Mouse (Mus musculus) forebrain, postnatal 0 days (tissue): ENCODE results near the gene AU022751. TPM values are rescaled to one million over a fixed set of nuclear protein-coding genes. Genes with fewer than 3 reads are reported as not detected.
"Not testable (repeated sequence)": the region's sequence is repeated elsewhere in the genome, so short reads cannot be mapped to it uniquely, and the experiment has no call there.

Experiments used
- ATAC-seq: fragments of 200-750 bp; cut with Nextera tagmentation; 2 replicates; pipeline ENCODE4 v1.8.0; 2017; ENCODE audit warnings: mild to moderate bottlenecking, moderate library complexity
- DNase-seq: peaks from one replicate; pipeline ENCODE4 v3.0.0-alpha.2; 2015
- H3K27ac ChIP-seq: fragments of 300-500 bp; sonication (generic); 2 replicates; pipeline ENCODE4 v1.5.1; 2014; ENCODE audit warnings: low read depth, mild to moderate bottlenecking, antibody characterized with exemption, low read length, moderate library complexity, mixed read lengths
- H3K27me3 ChIP-seq: fragments of 300-500 bp; sonication (generic); 2 replicates; pipeline ENCODE4 v1.6.1; 2014; ENCODE audit warnings: mild to moderate bottlenecking, low read length, mixed read lengths; ENCODE audit not compliant: insufficient read depth
- H3K36me3 ChIP-seq: fragments of 300-500 bp; sonication (generic); 2 replicates; pipeline ENCODE4 v1.6.1; 2014; ENCODE audit warnings: mild to moderate bottlenecking, moderate library complexity; ENCODE audit not compliant: insufficient read depth
- H3K4me1 ChIP-seq: fragments of 300-500 bp; sonication (generic); 2 replicates; pipeline ENCODE4 v1.6.1; 2014; ENCODE audit warnings: antibody characterized with exemption; ENCODE audit not compliant: insufficient read depth
- H3K4me2 ChIP-seq: fragments of 300-500 bp; sonication (generic); 2 replicates; pipeline ENCODE4 v1.6.1; 2014; ENCODE audit warnings: low read depth, mild to moderate bottlenecking, moderate library complexity
- H3K4me3 ChIP-seq: fragments of 300-500 bp; sonication (generic); 2 replicates; pipeline ENCODE4 v1.5.1; 2014; ENCODE audit warnings: low read depth, low read length, mixed read lengths
- H3K9ac ChIP-seq: fragments of 300-500 bp; sonication (generic); 2 replicates; pipeline ENCODE4 v1.6.1; 2014; ENCODE audit warnings: mild to moderate bottlenecking
- H3K9me3 ChIP-seq: fragments of 300-500 bp; sonication (generic); 2 replicates; pipeline ENCODE4 v1.6.1; 2016; ENCODE audit warnings: low read length
- CTCF ChIP-seq: sonication (generic); IDR thresholded peaks from 2 replicates; pipeline ENCODE4 v1.5.1; 2016; ENCODE audit warnings: antibody characterized with exemption, control low read depth, low read depth
- WGBS: fragments of 180-500 bp; shearing (Covaris S2); extraction: QIAGEN DNeasy Blood & Tissue Kit; methylation state at CpG from one replicate; pipeline ENCODE4 v1.1.7; 2014; 5-methylcytosine and 5-hydroxymethylcytosine counted together
- microRNA-seq, 2 experiments: library from miRNA; unstranded; fragments of <30 nt; microRNA quantifications; one replicate each; pipeline ENCODE4; 2016
- polyA plus RNA-seq: library from polyadenylated mRNA; unstranded; fragments of >200 nt; fragmentation: Nextera tagmentation; extraction: Ambion mirVana; gene quantifications from 2 replicates; pipeline ENCODE4 v1.2.1, GENCODE M21; 2015
- total RNA-seq: library from RNA; depleted of rRNA; stranded (reverse); fragments of >200 nt; gene quantifications from 2 replicates; pipeline ENCODE4 v1.2.3, GENCODE M21; 2014; rRNA removed

Gene AU022751
- total RNA-seq (0.62 and 0.95 TPM in 2 replicates), polyA plus RNA-seq (not detected in 2 replicates)

- no peak for ATAC-seq
- DNase-seq: no peak
Observed at GRCm38 (mm10) chrX:6082954-6083680, at the start of gene AU022751. TSS of gene AU022751 (minus strand) at chrX:6083419.

GRCm38 (mm10) chrX:6091996-6092757, 9.0 kb upstream of the AU022751 start:
- Histone ChIP-seq H3K4me2 (peak overlapping the region; percentile 50), H3K27me3 (no peaks in the 10 kb centered on the region), H3K9ac (peak overlapping the region; percentile 59), H3K27ac (peak overlapping the region; percentile 62), H3K36me3 (no peaks in the 10 kb centered on the region), H3K9me3 (no peaks in the 10 kb centered on the region), H3K4me1 (no peaks in the 10 kb centered on the region), H3K4me3 (peak overlapping the region; percentile 45)
- peak; percentile 52 for TF ChIP-seq CTCF
- WGBS: 23% methylated on average over 30 of the region's 30 CpGs
- ATAC-seq (peak; percentile 97), DNase-seq (peak; percentile 75)

More at GRCm38 (mm10) chrX:6082954-6083680, at the start of gene AU022751:
- no peaks in the 10 kb centered on the region for H3K36me3 ChIP-seq
- no peak for TF ChIP-seq CTCF
- H3K4me2 ChIP-seq: no peak within 1 kb of the TSS
- no peaks in the 10 kb centered on the region for H3K4me1 ChIP-seq
- H3K27ac ChIP-seq: no peak within 1 kb of the TSS
- 92% methylated on average over 39 of the region's 39 CpGs for WGBS
- H3K9me3 ChIP-seq: peaks cover 11% of the 10 kb centered on the region; the same call in 1 of the 2 replicates
- no peak within 1 kb of the TSS for H3K4me3 ChIP-seq
- no peak within 1 kb of the TSS for H3K9ac ChIP-seq
- no peaks in the 10 kb centered on the region for H3K27me3 ChIP-seq

- peak; percentile 58 for DNase-seq
- Histone ChIP-seq H3K4me3 (peak overlapping the region; percentile 45), H3K9me3 (no peaks in the 10 kb centered on the region), H3K36me3 (no peaks in the 10 kb centered on the region), H3K27me3 (no peaks in the 10 kb centered on the region), H3K4me1 (no peaks in the 10 kb centered on the region), H3K4me2 (peak overlapping the region; percentile 50), H3K9ac (peak overlapping the region; percentile 59), H3K27ac (peak overlapping the region; percentile 62; the same call in 1 of the 2 replicates)
- no peak for TF ChIP-seq CTCF
- peak; percentile 84 for ATAC-seq
- 30% methylated on average over 12 of the region's 12 CpGs for WGBS
Observed at GRCm38 (mm10) chrX:6091547-6091946, 8.3 kb upstream of the AU022751 start.

- no peak for TF ChIP-seq CTCF
- DNase-seq (no peak), ATAC-seq (no peak)
- H3K4me3 ChIP-seq: no peak overlapping the region
- H3K27ac ChIP-seq: no peak overlapping the region
- no peaks in the 10 kb centered on the region for H3K9me3 ChIP-seq
- no peaks in the 10 kb centered on the region for H3K27me3 ChIP-seq
- no peak overlapping the region for H3K4me2 ChIP-seq
- WGBS: 87% methylated on average over 1 of the region's 1 CpGs
- no peaks in the 10 kb centered on the region for H3K4me1 ChIP-seq
- H3K36me3 ChIP-seq: no peaks in the 10 kb centered on the region
- no peak overlapping the region for H3K9ac ChIP-seq
Observed at GRCm38 (mm10) chrX:6061563-6061962, 21.7 kb downstream of the AU022751 start.

- not testable (repeated sequence) for DNase-seq, H3K9ac ChIP-seq, H3K27me3 ChIP-seq, H3K9me3 ChIP-seq, H3K4me1 ChIP-seq, H3K36me3 ChIP-seq, H3K27ac ChIP-seq
- Histone ChIP-seq H3K4me3 (peak overlapping the region; percentile 35), H3K4me2 (peak overlapping the region; percentile 42)
- ATAC-seq: peak; percentile 62
- WGBS: 26% methylated on average over 3 of the region's 60 CpGs
Observed at GRCm38 (mm10) chrX:6047936-6048614, 35.1 kb downstream of the AU022751 start.

GRCm38 (mm10) chrX:6047066-6047935, 35.9 kb downstream of the AU022751 start, which contains the start of gene Nudt11:
TSS of gene Nudt11 (plus strand) at chrX:6047453.
- peak; percentile 89 for ATAC-seq
- not testable (repeated sequence) for H3K27me3 ChIP-seq, H3K36me3 ChIP-seq, H3K27ac ChIP-seq, H3K9ac ChIP-seq, DNase-seq, H3K9me3 ChIP-seq, H3K4me1 ChIP-seq
- Histone ChIP-seq H3K4me3 (peak within 1 kb of the TSS; percentile 35), H3K4me2 (peak within 1 kb of the TSS; percentile 42)
- WGBS: 44% methylated on average over 10 of the region's 121 CpGs

Small RNA genes within 50 kb of the gene (microRNA-seq; reads per million reads assigned to microRNA genes)
- 0 reads per million in 2 experiments for gene Gm27360

Other genes starting within 250 kb of the AU022751 start
- gene Nudt11, start 36.0 kb downstream of the AU022751 start, total RNA-seq: 74.3 and 86.4 TPM in 2 replicates
- gene Nudt11, start 36.0 kb downstream of the AU022751 start, polyA plus RNA-seq: 23.4 and 25.5 TPM in 2 replicates
- 61.2 and 66.7 TPM in 2 replicates for gene Nudt10, start 89.6 kb upstream of the AU022751 start, total RNA-seq
- gene Nudt10, start 89.6 kb upstream of the AU022751 start, polyA plus RNA-seq: 47.1 and 48.6 TPM in 2 replicates
- 0.23 and 0.71 TPM in 2 replicates for gene Bmp15, start 237.3 kb upstream of the AU022751 start, total RNA-seq
- 0.25 and 0.33 TPM in 2 replicates for gene Bmp15, start 237.3 kb upstream of the AU022751 start, polyA plus RNA-seq